Mouse (Mus musculus): ENCODE data around the gene Hcrt.
A peak's percentile ranks its signal among the peaks of the same experiment; 100 is the strongest.

Hcrt gene

DNA sequence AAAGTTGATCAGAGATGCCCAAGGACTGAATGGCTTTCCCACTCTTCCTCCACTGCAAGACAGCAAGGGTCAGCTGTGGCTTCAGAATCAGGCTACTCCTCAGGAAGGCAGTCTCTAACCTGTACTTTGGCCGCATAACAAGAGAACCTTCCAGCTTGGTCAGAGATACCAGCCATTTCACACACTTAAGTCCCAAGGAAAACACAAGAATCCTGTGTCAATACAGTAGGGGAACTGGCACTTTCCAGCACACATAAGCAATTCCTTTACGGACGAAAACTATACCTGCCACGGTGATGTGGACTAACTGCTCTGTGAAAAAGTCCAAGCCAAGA, 26.0 kb downstream of the Hcrt start:
- TF ChIP-seq CTCF (conservative IDR thresholded peaks at IDR 0.05; ENCODE audit: low read length) (no peak), POU5F1 (IDR thresholded peaks at IDR 0.05; ENCODE audit: borderline replicate concordance, low read length) (no peak), NANOG (IDR thresholded peaks at IDR 0.05; ENCODE audit: borderline replicate concordance, low read length) (no peak)
- no peaks in the 10 kb centered on the region for H3K27me3 ChIP-seq (ENCODE audit: insufficient read depth, low read length)
- no peaks in the 10 kb centered on the region for H3K9me3 ChIP-seq (ENCODE audit: low read length)
- peaks cover 65% of the 10 kb centered on the region for H3K4me1 ChIP-seq (replicated peaks; ENCODE audit: low read depth, low read length)
- peak overlapping the region; percentile 100 for H3K4me3 ChIP-seq (replicated peaks; ENCODE audit: low read length)
- H3K36me3 ChIP-seq (ENCODE audit: insufficient read depth, low read length): peaks cover 41% of the 10 kb centered on the region

DNA sequence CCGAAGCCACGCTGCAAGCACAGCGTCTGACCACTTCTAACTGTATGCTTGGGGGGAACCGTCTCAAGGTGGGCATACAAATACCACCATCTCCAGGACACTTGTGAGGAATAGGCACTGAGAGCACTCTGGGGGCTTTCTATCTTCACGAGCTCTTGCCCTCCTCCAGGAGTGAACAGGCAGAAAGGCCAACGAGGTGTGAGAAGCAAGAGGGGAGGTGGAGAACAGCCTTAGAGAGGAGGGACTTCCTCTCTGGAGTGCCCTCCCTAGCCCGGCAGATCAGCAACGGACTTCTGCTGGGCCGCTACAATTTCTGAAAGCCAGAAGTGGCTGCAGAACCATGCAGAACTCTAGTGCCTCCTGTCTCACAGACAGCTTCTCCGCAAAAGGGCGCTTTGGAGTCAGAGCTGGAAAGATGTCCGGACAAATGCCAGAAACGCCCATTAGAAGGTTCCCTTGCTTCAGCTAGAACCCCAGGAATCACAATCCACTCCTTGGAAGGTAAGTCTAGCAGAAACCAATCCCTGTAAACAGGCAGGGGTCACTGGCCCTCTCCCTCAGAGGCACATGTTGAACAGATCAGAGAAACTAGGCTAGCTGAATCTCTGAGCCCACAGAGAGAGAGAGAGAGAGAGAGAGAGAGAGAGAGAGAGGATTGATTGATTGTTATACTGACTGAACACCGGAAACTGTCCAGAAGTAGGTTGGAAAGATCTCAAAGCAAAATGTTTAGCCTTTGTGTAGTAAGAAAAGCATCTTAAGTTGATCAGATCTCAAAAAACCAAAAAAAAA, 26.6 kb downstream of the Hcrt start:
- Histone ChIP-seq H3K9me3 (ENCODE audit: low read length) (no peaks in the 10 kb centered on the region), H3K36me3 (ENCODE audit: insufficient read depth, low read length) (peaks cover 47% of the 10 kb centered on the region), H3K4me3 (replicated peaks; ENCODE audit: low read length) (peak overlapping the region; percentile 100), H3K4me1 (replicated peaks; ENCODE audit: low read depth, low read length) (peaks cover 70% of the 10 kb centered on the region), H3K27me3 (ENCODE audit: insufficient read depth, low read length) (no peaks in the 10 kb centered on the region)
- TF ChIP-seq CTCF (conservative IDR thresholded peaks at IDR 0.05; ENCODE audit: low read length) (no peak), NANOG (IDR thresholded peaks at IDR 0.05; ENCODE audit: borderline replicate concordance, low read length) (no peak), POU5F1 (IDR thresholded peaks at IDR 0.05; ENCODE audit: borderline replicate concordance, low read length) (no peak)

DNA sequence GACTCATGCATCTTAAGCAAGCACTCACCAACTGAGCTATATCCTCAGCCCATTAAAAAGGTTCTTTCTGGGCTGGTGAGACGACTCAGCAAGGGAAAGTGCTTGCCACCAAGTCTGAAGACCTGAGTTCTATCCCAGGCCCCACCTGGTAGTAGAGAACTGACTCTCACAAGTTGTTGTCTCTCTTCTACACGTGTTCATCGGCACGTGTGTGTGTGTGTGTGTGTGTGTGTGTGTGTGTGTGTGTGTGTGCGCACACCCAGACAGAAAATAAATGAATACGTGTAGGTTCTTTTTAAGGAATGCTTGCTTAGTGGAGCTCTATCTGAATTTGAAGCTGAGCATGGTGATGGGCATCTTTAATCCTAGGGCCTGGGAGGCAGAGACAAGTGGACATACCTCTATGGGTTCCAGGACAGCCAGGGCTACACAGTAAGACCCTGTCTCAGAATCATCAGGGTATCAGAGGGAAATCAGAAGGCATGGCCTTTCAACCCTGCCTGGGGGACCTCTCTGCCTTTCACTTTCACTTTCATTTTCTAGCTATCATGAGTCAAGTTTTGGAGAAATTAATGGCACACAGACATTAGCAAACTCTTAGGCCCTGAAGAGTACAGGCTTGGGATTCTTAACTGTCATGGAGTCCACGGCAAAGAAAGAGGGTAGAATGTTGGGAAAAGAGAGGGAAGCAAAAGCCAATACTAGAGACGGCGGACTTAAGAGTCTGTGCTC, 27.4 kb downstream of the Hcrt start:
- Histone ChIP-seq H3K4me3 (replicated peaks; ENCODE audit: low read length) (peak overlapping the region; percentile 100; the same call in 1 of the 2 replicates), H3K27me3 (ENCODE audit: insufficient read depth, low read length) (no peaks in the 10 kb centered on the region), H3K4me1 (replicated peaks; ENCODE audit: low read depth, low read length) (peaks cover 79% of the 10 kb centered on the region), H3K36me3 (ENCODE audit: insufficient read depth, low read length) (peaks cover 55% of the 10 kb centered on the region), H3K9me3 (ENCODE audit: low read length) (no peaks in the 10 kb centered on the region)
- TF ChIP-seq POU5F1 (IDR thresholded peaks at IDR 0.05; ENCODE audit: borderline replicate concordance, low read length): no peak

DNA sequence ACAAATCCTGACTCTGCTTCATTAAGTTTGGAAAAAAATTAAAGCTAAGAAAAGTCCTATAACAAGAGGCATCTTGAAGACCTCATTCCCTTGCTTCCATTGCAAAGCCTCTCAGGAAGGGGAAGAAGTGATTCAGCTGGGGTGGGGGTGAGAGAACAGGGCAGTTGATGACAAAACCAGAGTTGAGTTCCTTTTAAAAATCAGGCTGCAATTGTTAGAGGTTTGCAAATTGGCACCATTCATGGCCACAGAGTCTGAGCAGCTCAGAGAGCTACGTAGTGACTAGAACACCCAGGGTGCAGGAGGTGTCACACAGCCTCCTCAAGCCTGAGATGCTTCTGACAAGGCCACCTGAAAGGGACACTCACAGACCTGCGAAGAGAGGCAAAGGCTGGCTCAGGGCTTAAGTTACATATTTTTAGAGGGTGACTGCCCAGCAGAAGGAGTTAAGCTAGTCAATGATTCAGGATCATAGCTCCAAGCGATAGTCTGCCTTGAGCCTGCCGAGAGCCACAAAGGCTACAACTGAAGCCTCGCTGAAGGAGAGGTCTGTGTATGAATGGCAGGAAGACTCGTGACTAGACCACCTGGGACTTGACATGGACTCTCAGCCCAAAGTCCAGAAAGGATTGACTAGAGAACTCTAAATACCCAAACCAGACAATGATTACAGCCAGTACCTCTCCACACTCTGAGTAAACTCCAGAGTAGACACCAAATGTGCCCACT, 32.1 kb downstream of the Hcrt start:
- H3K4me1 ChIP-seq (replicated peaks; ENCODE audit: low read depth, low read length): peaks cover 90% of the 10 kb centered on the region

DNA sequence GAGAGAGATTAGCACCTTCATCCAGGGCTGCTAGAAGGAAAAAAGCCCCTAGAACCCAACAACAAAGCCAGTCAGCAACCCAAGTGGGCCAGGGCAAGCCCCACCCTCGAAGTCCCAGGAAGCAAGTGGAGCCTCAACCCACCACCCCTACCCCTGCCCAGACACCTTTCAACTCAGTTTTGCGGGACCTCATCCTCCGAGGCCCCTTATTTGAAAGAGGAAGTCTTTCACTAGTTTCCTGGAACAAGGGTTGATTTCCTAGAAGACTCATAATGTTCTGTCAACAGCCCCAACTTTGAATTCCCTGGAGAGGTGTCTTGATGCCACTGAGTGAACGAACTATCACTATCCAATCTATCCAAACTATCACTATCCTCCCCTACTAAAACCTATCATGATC, 32.8 kb downstream of the Hcrt start:
- TF ChIP-seq CTCF (conservative IDR thresholded peaks at IDR 0.05; ENCODE audit: low read length) (no peak), POU5F1 (IDR thresholded peaks at IDR 0.05; ENCODE audit: borderline replicate concordance, low read length) (no peak), NANOG (IDR thresholded peaks at IDR 0.05; ENCODE audit: borderline replicate concordance, low read length) (no peak)
- H3K4me3 ChIP-seq (replicated peaks; ENCODE audit: low read length): no peak overlapping the region
- H3K36me3 ChIP-seq (ENCODE audit: insufficient read depth, low read length): peaks cover 77% of the 10 kb centered on the region
- H3K4me1 ChIP-seq (replicated peaks; ENCODE audit: low read depth, low read length): peaks cover 90% of the 10 kb centered on the region
- H3K9me3 ChIP-seq (ENCODE audit: low read length): no peaks in the 10 kb centered on the region
- H3K27me3 ChIP-seq (ENCODE audit: insufficient read depth, low read length): no peaks in the 10 kb centered on the region

More for the DNA sequence above, 32.1 kb downstream of the Hcrt start:
- H3K4me3 ChIP-seq (replicated peaks; ENCODE audit: low read length): no peak overlapping the region
- TF ChIP-seq NANOG (IDR thresholded peaks at IDR 0.05; ENCODE audit: borderline replicate concordance, low read length): no peak
- no peak for TF ChIP-seq CTCF (conservative IDR thresholded peaks at IDR 0.05; ENCODE audit: low read length)
- TF ChIP-seq POU5F1 (IDR thresholded peaks at IDR 0.05; ENCODE audit: borderline replicate concordance, low read length): no peak
- no peaks in the 10 kb centered on the region for H3K9me3 ChIP-seq (ENCODE audit: low read length)
- peaks cover 77% of the 10 kb centered on the region for H3K36me3 ChIP-seq (ENCODE audit: insufficient read depth, low read length)
- no peaks in the 10 kb centered on the region for H3K27me3 ChIP-seq (ENCODE audit: insufficient read depth, low read length)

DNA sequence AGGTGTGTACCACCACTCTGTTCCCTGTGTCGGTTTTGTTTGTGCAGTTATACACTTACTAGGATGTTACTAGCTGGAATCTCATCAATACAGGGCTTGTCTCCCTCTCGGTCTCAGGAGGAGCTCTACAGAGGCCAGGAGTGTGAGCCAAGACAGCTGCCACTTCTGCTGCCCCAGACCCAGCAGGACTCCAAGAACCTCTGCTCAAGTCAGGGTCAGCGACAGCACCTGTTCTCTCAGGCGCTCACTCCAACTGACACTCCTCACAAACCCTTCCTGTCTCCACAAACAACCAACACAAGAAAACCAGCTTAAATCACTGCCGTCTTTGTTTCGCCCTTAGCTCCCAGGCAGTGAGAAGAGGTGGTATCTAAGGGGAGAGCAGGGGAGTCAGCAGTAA, 34.1 kb downstream of the Hcrt start:
- H3K27me3 ChIP-seq (ENCODE audit: insufficient read depth, low read length): no peaks in the 10 kb centered on the region
- H3K4me3 ChIP-seq (replicated peaks; ENCODE audit: low read length): no peak overlapping the region
- H3K4me1 ChIP-seq (replicated peaks; ENCODE audit: low read depth, low read length): peaks cover 92% of the 10 kb centered on the region
- no peaks in the 10 kb centered on the region for H3K9me3 ChIP-seq (ENCODE audit: low read length)
- H3K36me3 ChIP-seq (ENCODE audit: insufficient read depth, low read length): peaks cover 77% of the 10 kb centered on the region
- no peak for TF ChIP-seq NANOG (IDR thresholded peaks at IDR 0.05; ENCODE audit: borderline replicate concordance, low read length)
- TF ChIP-seq CTCF (conservative IDR thresholded peaks at IDR 0.05; ENCODE audit: low read length): no peak
- TF ChIP-seq POU5F1 (IDR thresholded peaks at IDR 0.05; ENCODE audit: borderline replicate concordance, low read length): no peak

DNA sequence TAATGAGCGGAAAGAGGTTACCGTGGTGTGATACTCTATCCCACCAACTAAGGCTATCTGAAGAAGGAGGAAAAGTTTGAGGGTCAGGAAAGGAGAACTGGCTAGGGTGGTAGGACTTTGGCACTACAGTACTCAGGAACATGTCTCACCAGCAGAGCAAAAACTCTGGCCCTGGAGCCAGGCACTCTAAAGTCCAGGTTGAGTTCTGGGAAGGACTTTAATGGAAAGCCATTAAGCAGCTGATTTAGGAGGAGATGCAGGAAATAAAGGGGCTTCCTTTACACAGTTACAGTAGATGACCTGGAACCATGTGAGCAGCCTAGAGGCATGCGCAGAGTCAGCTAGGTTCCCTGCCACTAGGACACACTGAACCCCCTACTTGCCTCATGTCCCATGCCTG, 35.5 kb downstream of the Hcrt start:
- peaks cover 91% of the 10 kb centered on the region for H3K4me1 ChIP-seq (replicated peaks; ENCODE audit: low read depth, low read length)
- H3K9me3 ChIP-seq (ENCODE audit: low read length): no peaks in the 10 kb centered on the region
- no peaks in the 10 kb centered on the region for H3K27me3 ChIP-seq (ENCODE audit: insufficient read depth, low read length)
- peaks cover 63% of the 10 kb centered on the region for H3K36me3 ChIP-seq (ENCODE audit: insufficient read depth, low read length)
- H3K4me3 ChIP-seq (replicated peaks; ENCODE audit: low read length): no peak overlapping the region
- no peak for TF ChIP-seq CTCF (conservative IDR thresholded peaks at IDR 0.05; ENCODE audit: low read length)
- no peak for TF ChIP-seq POU5F1 (IDR thresholded peaks at IDR 0.05; ENCODE audit: borderline replicate concordance, low read length)
- TF ChIP-seq NANOG (IDR thresholded peaks at IDR 0.05; ENCODE audit: borderline replicate concordance, low read length): no peak

DNA sequence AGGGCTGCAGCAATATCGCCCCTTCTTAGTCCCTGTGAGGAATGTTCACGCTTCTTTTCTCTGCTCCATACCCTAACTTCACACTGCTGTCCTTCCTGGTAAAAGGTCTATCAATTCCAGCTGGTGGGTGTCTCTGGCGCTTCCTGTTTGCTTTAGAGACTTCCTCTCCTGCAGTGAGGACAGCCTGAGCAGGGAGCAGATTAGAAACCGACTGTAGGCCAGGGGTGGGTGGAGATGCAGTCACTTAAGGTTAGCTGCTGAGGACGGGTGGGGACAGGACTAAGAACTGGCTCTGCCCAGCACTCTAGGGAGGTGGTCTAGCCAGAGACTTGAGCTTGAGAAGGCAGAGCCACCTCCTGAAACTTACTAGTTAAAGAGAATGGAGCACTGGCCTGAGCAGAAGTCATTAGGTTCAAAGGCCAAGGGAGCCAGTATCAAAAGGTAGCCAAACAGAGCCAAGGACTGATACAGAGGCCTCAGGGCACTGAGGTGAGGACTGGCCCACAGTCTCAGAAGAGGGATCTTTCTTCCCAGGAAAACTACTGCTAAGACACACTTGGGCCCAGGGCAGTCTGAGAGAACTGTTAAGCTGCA, 37.7 kb downstream of the Hcrt start:
- H3K36me3 ChIP-seq (ENCODE audit: insufficient read depth, low read length): peaks cover 59% of the 10 kb centered on the region
- H3K4me3 ChIP-seq (replicated peaks; ENCODE audit: low read length): peak overlapping the region; percentile 37; the same call in 1 of the 2 replicates
- peaks cover 91% of the 10 kb centered on the region for H3K4me1 ChIP-seq (replicated peaks; ENCODE audit: low read depth, low read length)
- no peaks in the 10 kb centered on the region for H3K9me3 ChIP-seq (ENCODE audit: low read length)
- TF ChIP-seq NANOG (IDR thresholded peaks at IDR 0.05; ENCODE audit: borderline replicate concordance, low read length): peak; percentile 31; the same call in 1 of the 2 replicates
- TF ChIP-seq POU5F1 (IDR thresholded peaks at IDR 0.05; ENCODE audit: borderline replicate concordance, low read length): no peak
- H3K27me3 ChIP-seq (ENCODE audit: insufficient read depth, low read length): no peaks in the 10 kb centered on the region

Data from E14TG2a.4 (cell line).